Mouse (Mus musculus) cerebellum, adult (tissue): ENCODE measurements around the gene Serpina1b.
"Not testable (repeated sequence)": the region's sequence is repeated elsewhere in the genome, so short reads cannot be mapped to it uniquely, and the experiment has no call there.

ENCODE experiments used
- ATAC-seq: cut with Nextera tagmentation; 2 replicates; pipeline ENCODE4 v1.9.2; 2017; ENCODE audit warnings: mild to moderate bottlenecking, moderate library complexity, mixed read lengths; ENCODE audit not compliant: insufficient number of reproducible peaks, low FRiP score, low TSS enrichment

Gene Serpina1b

DNA sequence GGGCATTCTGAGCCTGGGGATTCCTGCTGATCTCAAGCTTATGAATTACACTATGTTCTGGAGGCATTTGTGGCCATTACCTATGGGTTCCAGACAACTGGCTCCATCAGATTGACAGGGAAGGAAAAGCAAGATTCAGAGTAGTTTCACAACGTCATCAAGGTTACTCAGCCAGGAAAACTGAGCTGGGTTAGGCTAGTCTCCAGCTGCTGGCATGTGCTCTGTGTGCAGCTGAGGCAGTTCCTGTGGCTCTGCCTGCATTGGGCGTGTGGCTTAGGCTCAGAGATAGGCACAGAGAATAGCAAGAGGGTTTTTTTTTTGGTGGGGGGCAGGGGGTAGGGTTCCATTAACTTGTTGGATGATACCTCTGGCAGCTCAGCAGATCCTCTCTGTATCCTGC, 124.6 kb downstream of the Serpina1b start:
- ATAC-seq, result no peak

DNA sequence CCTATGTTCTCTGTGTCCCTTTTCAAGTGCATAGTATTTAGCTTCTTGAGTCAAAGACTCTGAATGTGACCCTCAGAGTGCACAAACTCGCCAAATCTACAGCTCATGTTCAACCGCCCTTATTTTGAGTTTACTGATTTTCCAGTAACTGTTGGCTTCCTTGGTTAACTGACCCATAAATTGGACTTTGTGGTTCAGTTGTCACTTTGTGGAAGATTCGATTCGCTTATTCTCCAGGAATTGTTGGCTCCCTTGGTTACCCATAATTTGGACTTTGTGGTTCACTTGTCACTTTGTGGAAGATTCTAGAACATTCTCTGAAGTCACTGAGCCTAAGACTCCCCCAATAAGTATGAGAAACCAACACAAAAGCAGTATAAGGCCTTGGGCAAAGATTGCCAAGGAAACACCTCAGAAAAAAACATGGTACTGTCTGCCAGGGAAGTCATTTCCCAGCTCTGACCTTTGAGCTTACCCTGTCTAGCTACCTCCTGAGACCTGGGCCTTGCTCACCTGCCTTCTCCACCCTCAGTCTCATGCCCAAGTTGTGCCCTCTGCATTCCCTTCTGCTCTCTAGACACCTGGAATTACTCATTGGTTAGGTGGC, 129.9 kb downstream of the Serpina1b start:
- ATAC-seq, result no peak

DNA sequence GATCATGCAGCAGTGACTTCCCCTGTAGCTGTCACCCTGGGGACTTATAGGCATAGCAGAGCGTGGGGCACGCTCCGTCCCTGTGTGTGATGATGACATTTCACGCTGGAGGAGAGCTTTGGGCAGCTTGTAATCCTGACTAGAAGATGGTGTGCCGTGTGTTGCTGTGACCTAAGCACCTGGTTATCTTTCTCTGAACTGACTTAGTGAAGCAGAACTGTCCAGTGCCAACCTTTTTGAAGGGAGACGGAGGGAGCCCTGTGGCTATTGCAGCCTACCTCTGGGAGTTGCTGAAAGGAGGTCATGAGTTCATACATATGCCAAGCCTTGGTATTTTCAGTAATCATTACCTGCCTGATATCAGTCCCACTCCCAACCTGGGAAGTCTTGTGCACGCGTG, 134.7 kb downstream of the Serpina1b start, which contains the start of gene Serpina1f:
Gene Serpina1f, minus strand, starts transcription at position 101 of the 400 bp plus-strand sequence.
- no peak for ATAC-seq

GRCm38 (mm10) chr12:103688221-103688814, 141.9 kb downstream of the Serpina1b start:
- ATAC-seq, result no peak

DNA sequence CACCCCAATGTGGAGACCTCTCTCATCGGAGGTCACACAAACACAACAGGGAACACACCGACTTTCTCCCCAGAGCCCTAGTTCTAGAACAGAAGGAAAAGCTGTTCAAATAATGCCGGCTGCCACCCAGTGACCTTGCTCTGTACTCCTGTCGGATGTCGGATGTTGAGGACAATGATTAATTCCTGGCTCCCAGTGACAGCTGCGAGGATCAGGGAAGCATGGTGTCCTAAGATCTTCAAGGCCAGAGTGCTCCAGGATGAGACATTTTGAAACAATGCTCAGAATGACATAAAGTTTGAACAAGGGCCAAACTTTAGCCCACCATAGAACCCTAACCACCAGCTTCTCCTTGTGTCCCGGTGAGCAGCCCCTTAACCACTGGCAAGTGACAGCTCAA, 143.2 kb downstream of the Serpina1b start:
- ATAC-seq, result no peak

GRCm38 (mm10) chr12:103686050-103686449, 144.1 kb downstream of the Serpina1b start:
- ATAC-seq, result no peak

- ATAC-seq, result no peak
Measured at GRCm38 (mm10) chr12:103685386-103685785, 144.8 kb downstream of the Serpina1b start.

DNA sequence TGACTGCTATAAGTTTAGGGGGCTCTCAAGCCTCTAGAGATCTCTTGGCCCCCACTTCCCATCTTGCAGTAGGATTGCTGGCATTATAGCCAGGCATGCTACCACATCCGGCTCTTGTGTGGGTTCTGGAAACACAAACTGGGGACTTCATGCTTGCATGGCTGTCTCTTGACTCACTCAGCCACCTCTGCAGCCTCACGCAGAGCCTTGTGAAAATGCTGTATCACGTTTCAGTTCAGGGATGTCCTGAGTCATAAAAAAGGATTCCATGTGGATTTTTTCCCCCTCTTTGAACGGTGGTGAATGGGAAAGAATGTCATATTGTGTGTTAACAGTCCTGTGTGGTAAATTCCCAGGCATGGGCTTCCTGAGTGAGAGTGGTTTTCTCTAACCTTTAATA, 146.4 kb downstream of the Serpina1b start:
- ATAC-seq, result no peak

DNA sequence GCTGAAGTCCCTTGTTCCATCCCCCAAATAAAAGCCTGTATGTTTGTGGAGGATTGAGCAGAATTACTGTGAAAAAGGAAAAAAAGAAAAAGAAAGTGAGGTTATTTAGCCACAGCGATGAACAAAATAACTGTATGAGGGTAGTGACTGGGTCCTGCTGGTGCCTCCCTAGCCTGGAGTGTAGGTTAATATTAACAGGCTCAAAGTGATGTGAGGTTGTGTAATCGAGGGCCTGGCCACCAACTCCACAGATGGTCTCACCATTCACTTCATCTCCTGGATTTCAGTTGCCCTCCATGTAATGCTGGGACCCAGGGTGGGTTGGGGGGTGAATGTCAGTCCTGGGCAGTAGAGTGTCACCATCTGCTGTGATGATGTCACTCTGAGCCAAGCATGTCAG, 148.4 kb downstream of the Serpina1b start:
- no peak for ATAC-seq

DNA sequence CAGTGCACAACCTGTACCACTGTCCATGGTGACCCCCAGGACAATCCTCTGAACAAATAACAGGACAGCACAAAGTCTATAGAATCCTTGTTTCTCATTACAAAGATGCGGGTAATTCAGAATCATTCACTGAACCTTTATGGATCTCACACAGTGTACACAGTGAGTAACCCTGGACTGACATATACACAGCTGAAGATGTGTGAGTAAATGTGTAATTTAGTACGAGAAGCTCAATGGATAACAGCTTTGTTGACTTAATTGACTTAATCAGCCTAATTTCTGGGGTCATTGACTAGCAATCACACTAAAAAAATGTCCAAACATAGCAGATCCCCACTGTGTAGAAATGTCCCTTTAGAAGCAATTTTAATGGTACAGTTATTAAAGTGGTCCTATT, 149.0 kb downstream of the Serpina1b start:
- no peak for ATAC-seq

DNA sequence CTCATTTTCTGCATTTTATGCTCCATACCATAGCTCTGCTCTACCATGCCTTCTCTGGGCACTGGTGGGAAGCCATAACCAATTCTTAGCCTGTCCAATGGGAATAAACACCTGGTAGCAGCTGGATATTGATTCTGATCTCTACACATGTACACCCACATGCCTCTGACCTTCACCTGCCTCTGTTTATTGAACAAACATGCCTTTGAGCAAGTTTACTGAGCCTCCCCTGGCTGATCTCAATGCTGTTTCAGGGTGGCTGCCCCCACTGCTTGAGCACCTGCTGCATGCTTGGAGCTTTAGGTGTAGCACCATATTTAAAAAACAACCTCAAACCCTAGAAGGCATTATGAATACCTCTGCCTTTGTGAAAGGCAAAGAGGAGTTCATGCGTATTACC, 150.3 kb downstream of the Serpina1b start:
- not testable (repeated sequence) for ATAC-seq
